Mouse (Mus musculus): ENCODE data around the gene Fads6.

Fads6 gene

DNA sequence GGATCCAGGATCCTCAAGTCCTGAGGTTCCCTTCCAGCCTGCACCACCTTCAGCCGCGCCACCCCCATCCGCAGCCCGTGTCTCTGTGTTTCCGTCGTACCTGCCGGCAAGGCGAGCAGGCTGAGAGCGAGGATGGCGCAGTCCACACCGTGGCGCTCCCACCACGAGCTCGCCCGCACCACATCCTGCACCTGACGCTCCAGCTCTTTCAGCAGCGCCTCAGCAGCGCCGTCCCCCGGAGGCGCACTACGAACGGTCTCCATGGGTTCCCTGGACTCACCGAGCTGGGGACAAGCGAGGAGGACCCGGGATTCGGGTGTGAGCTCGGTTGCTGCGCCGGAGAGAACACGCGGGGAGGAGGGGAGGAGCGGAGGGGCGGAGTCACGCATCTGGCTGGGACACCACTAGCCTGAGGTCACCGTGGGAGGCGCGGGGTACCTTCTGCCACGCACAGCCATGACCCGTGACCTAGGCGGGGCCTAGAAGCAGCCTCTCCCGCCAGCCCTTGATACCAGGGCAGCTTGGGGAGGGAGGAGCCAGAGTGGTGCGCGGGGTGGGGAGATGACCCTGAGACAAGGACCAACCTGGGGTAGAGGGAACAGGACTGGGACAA, at the start of gene Fads6:
Gene Fads6, minus strand, starts transcription at position 450 of the 613 bp plus-strand sequence.
- in situ Hi-C loops (cut with MboI, MseI), result no loop called here

DNA sequence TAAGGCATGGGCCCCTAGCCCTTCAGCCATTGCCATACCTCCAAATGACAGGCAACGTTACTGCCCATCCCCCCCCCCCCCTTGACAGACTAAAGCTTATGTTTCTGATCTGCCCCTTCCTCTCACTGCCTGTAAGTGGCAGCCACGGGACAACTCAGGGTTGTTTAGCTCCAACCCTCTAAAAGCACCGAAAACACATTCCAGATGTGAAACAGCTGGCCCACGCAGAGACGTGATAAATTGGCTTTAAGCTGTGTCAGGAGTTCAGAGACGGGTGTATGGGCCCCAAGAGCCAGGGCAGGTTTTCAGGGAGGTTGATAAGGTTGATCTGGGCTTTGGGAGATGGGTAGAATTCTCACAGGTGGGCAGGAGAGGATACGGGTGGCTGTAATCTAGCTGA, 48.1 kb upstream of the Fads6 start:
- in situ Hi-C loops (cut with MboI, MseI), result no loop called here

DNA sequence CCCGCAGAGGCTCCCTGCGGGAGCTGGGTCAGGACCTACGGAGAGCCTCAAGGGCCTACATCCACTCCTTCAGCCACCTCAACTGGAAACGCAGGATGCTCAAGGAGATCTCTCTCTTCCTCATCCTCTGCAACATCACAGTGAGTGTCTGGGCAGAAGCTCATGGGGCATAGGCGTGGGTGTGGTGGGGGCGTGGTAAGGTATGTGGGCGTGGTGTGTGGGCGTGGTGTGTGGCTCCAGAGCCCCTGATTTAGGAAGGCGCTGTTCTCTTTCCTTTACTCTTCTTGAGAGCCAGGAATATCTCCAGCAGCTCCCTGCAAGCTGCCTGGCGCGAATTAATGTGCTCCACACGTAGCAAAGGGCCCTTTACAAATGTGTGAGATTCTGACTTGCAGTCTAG, 47.5 kb upstream of the Fads6 start:
- in situ Hi-C loops (cut with MboI, MseI), result no loop called here

DNA sequence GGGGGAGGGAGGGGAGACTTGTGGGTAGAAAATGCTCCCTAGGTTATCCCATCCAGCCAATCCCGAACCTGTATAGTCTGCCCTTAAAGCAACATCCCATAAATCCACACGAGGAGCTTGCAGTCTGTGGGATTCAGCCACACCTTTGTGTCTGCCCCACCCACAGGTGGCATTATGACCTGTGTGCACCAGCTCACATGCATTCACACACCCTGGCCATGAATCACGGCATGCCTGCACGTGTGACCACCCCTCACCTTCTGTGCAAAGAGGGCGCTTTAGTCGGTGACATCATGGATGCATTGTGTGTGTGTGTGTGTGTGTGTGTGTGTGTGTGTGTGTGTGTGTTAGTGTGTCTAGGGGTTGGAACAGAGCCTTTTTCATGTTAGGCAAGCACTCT, 44.4 kb upstream of the Fads6 start:
- in situ Hi-C loops (cut with MboI, MseI), result no loop called here

DNA sequence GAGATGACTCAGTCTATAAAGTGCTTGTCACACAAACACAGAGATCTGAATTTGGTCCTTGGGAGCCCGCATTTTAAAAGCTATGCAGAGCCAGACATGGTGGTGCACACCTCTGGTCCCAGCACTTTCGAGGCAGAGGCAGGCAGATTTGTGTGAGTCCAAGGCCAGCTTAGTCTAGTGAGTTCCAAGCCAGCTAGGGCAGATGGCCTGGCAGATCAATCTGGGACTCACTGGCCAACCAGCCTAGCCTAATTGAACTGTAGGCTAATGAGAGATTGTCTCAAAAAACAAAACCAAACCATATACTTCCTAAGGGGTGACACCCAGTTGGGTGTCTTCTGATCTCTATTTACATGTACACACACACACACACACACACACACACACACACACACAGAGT, 43.8 kb upstream of the Fads6 start:
- in situ Hi-C loops (cut with MboI, MseI), result no loop called here

DNA sequence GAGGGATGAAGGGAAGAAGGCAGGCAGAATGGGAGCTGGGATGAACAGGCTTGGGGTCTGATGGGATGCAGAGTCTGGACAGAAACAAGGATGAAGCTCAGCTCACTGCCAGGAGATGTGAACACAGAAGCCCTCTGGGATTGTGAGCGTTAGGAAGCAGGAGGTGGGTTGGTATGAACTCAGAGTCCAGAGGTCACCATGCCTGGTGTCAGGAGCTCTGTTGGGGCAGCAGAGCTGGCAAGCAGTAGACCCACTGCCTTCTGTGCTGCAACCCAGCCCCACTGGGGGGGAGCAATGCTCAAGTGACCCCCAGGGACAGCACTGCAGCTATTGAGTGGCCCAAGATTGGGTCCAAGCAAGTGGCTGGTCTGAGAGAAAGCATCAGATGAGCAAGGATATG, 40.4 kb upstream of the Fads6 start:
- in situ Hi-C loops (cut with MboI, MseI), result no loop called here

DNA sequence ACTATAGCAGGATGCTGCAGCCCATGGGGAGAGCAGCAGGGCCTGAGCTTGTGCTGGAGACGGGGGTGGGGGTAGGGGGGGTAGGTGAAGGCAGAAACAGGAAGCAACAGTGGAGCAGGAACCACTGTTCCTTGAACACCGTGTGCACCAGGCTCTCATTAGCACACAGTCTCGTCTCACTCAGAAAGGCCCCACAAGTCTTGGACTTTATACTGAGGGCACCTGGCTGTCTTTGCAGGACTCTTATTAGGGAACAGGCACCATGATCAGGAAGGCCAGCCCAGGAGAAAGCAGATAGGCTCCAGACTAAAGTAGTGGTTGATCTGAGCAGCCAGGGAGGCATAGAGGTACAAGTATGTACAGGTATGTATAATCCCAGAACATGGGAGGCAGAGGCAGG, 39.9 kb upstream of the Fads6 start:
- in situ Hi-C loops (cut with MboI, MseI), result no loop called here

DNA sequence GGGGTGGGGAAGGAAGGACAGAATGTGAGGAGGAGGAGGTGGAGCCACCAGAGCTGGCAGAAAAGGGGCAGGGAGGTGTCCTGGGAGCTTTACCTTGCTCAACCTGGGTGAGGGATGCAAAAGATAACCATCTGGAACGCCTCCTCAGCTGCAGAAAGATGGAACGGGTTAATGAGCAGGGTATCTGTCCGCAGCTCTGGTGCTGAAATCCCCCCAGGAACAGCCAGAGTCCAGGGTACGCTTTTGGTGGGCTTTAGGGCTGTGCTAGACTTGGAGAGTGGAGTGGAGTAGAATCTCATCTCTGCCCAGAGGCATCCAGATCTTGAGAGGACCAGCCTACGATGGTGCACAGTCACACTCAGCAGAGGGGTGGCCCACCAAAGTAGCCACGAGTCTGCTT, 38.7 kb upstream of the Fads6 start:
- in situ Hi-C loops (cut with MboI, MseI), result no loop called here

DNA sequence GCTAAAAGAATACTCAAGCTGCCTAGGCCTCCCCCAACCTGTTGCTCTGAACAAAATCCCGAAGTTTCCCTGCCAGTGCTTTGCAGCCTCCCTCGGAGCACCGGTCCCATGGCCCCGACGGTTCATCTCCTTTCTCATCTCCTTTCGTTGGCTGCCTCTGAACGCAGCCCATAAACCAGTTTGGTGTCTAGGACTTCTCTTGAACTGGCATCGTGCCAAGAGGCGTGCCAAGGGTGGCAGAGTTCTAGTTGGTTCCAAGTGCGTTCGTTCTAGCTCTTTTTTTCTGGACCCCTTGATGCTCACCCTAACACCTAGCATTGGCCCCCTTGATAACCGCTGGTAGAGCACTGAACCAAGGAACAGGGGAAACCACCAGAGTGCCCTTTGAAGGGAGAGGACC, 37.8 kb upstream of the Fads6 start:
- in situ Hi-C loops (cut with MboI, MseI), result no loop called here

DNA sequence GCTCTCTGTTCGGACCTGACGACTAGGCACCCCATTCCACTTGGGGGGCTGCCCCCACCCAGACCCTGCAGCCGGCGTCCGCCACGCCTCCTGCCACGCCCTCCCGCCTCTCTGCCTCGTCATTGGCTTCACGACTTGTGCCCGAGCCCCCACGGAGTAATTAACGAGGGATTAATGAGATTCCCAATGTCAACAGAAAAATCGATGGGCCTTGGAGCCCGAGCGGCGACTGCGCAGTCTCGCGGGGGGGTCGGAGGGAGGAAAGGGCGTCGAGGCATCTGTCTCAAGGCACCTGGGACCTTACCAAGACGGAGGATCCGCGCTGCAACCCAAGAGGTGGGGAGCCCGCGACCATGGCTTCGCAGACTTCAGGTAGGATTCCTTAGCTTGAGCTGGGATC, 37.1 kb upstream of the Fads6 start, which contains the start of gene Otop3:
Gene Otop3, plus strand, starts transcription at position 201 of the 400 bp plus-strand sequence.
- in situ Hi-C loops (cut with MboI, MseI), result no loop called here

DNA sequence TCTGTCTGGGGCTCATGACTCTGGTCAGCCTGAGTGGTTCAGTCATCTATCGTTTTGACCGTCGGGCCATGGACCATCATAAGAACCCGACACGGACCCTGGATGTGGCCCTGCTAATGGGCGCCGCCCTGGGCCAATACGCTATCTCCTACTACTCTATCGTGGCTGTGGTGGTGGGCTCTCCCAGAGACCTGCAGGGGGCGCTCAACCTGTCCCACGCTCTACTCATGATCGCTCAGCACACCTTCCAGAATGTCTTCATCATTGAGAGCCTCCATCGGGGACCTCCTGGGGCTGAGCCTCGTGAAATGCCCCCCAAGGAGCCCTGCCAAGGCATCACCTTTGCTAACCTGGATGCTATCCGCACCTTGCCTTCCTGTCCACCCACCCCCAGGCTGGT, 31.9 kb upstream of the Fads6 start:
- in situ Hi-C loops (cut with MboI, MseI), result no loop called here

DNA sequence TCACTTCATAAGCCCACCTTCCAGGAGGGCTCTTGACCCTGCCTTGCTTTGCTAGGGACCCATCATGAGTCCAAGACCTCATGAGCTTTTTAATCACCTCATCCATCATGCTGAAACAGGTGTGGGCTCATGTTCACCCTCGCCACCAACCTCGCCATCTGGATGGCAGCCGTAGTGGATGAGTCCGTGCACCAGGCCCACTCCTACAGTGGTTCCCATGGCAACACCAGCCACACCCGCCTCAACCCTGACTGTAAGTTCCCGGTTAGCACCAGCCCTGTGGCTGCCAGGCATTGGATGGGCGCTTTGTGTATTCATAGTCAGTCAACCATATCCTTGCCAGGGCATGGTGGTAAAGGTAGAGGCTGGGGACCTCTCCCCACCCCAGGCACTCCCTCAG, 29.3 kb upstream of the Fads6 start:
- in situ Hi-C loops (cut with MboI, MseI), result no loop called here

DNA sequence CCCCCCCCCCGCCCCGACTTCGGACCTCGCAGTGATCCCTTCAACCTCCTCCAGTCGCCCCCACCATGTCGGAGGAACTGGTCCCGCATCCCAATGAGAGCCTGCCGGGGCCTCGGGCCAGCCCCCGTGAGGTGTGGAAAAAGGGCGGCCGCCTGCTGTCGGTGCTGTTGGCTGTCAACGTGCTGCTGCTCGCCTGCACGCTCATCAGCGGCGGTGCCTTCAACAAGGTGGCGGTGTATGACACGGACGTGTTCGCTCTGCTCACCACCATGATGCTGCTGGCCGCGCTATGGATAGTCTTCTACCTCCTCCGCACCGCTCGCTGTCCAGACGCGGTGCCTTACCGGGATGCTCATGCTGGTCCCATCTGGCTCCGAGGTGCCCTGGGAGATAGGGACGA, 25.9 kb upstream of the Fads6 start:
- in situ Hi-C loops (cut with MboI, MseI), result no loop called here

DNA sequence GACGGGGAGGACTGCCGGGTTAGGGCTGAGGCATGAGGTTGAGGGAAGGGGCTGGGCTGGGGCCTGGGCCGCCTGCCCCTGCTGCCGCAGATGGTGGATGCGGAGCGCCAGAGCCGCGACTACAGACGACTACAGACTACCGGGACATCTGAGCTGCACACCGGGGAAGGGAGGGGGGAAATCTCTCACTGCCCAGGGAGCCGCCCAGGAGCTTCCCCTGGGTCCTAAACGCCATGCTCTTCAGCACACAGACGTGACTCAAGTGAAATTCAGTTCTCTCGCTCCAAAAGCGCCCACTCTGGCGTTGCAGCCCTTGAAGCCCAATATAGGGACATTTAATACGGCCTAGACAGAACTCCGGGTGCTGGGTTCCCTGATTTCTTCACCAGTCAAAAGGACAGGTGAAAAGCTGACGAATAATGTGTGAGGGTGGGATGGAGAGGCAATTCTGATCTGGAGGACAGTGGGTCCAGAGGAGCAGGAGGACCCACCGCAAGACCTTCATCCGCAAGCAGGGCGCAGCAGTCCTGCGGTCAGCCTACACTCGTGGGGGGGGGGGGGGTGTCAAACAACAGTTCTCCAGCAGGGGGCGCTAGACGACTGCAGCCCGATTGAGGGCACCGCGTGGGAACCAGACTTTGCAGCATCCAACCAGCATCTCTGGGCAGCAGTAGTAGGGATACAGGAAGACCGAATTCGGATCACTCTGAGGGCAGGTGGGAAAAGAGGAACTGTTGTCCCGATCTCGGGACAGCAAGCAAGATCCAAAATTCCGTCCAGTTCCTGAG, 24.6 kb upstream of the Fads6 start, which contains the start of gene Ush1g:
Gene Ush1g, minus strand, starts transcription at position 136 of the 788 bp plus-strand sequence.
- in situ Hi-C loops (cut with MboI, MseI), result no loop called here

DNA sequence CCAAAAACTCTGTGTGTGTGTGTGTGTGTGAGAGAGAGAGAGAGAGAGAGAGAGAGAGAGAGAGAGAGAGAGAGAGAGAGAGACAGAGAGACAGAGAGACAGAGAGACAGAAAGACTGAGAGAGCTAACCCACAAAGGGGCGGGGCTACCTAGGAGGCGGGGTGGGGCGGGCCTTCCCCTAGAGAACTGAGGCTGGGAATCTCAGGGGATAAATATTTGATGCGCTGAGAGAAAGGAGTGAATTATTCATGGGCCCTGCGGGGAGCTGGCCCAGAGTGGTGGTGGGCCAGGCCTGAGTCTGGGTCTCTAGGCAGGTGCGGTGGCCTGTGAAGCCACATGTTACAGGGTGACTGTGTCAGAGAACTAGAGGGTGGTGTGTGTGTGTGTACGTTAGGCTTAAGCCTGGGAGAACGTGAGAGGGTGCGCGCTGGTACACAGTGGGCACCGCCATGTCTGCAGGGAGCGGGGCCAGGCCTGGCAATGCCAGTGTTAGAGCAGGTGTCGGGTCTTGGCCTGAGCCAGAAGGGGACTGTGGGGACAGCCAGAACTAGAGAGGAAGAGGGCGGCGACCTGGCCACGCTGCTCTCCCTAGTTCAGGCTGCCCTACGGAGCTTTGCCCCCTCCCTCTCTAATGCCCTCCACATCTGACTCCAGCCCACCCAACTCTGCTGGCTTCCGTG, 22.4 kb upstream of the Fads6 start:
- in situ Hi-C loops (cut with MboI, MseI), result no loop called here

DNA sequence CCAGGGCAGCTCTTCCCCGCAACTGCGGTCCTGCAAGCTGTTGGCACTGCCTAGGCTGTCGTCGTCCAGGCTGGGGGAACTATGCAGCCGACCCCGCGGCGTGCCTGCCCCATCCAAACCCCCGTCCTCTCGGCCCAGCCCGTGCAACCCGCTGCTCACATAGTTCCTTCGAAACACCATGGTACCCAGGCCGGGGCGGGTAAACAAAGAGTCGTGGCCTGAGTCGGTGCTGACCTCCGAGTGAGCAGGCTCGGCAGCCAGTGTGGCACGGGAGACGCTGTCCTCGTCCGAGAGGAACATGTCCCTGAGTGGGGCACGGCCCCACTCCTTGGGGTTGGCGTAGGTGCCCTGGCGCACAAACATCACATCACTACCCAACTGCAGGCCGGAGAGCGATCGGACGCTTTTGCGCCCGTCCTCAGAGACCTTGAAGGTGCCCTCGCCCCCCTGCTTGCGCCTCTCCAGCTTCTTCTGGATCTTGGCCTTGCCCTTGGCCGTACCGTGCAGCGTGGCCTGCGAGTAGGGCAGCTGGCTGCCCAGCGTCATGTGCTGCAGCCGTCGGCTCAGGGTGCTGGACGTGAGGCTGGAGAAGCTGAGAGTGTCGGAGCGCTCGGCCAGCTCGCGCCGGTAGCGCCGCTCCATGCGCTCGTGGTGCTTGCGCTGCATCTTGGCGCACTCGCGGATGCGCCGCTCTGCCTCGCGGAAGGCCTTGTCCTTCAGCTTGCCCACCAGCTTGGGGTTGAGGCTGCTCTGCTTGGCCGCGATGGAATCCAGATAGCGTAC, 21.0 kb upstream of the Fads6 start:
- in situ Hi-C loops (cut with MboI, MseI), result no loop called here

DNA sequence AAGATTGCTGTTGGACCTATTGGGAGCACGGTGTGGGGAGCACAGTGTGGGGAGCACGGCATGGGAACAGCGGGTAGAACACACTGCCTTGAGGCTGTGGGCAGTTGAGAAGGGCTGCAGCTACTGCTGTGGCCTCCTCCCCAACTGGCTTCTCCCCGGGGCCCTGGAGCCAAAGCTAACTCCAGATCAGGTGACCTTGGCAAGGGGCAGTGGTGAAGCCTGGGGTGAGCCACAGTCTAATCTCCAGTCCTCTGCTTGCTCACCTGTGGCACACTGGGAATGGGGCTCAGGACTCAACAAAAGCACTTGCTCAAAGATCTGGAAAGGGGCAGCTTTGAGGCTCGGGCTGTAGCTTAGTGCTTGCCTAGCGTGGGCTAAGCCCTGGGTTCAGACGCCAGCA, 19.7 kb upstream of the Fads6 start:
- in situ Hi-C loops (cut with MboI, MseI), result no loop called here

DNA sequence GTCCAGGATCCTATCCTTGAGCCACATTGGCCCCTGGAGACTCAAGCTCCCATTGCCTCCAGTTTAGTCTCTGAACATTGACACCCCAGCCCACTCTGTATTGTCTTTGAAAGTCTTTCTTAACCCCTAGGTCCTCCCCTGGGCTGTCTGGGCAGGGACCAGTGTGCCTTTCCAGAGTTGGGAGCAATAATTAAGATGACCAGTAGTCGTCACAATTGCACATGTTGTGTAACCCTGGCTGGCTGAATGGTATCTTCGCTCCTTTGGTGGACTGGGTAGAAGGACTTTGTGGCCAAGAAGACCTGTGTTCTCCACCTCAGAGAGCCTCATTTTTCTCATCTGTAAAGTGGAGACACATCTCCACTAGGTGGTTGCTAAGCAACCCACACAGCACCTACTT, 16.8 kb upstream of the Fads6 start:
- in situ Hi-C loops (cut with MboI, MseI), result no loop called here

DNA sequence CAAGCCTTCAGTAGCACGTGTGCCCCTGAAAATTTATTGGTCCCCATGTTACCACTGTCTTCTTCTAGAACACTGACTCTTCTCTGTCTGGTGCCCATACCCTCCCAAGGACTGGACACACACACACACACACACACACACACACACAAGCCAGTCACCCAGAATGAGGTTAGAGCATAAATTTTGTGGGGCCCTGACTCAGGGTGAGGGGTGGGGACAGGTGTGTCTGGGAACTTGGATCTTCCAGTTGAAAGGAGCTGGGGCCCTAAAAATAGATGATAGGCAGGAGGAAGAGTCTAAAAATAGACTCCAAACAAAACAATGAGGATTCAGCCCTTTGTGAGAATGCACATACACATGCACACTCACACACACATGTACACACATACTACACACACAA, 11.3 kb upstream of the Fads6 start:
- in situ Hi-C loops (cut with MboI, MseI), result no loop called here

DNA sequence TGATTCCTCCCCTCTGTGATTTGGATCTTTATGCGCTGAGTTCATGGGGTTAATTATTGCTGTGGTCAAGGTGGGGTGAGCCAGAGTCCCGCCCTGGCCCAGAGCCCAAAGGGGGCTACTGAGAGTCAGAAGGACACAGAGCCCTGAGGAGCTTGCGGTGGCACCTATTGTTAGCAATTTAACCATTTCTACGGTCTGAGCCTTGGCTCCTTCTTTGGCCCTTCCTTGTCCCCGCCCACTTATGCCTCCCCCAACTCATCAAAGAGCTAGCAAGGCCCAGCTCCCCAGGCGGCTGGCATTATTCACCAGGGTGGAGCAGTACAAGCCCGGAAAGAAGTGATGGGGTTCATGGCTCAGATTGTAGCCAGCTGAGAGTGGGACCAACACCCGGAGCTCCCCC, 9.4 kb upstream of the Fads6 start, which contains the start of gene Otop2:
Gene Otop2, plus strand, starts transcription at position 301 of the 400 bp plus-strand sequence.
- in situ Hi-C loops (cut with MboI, MseI), result no loop called here

DNA sequence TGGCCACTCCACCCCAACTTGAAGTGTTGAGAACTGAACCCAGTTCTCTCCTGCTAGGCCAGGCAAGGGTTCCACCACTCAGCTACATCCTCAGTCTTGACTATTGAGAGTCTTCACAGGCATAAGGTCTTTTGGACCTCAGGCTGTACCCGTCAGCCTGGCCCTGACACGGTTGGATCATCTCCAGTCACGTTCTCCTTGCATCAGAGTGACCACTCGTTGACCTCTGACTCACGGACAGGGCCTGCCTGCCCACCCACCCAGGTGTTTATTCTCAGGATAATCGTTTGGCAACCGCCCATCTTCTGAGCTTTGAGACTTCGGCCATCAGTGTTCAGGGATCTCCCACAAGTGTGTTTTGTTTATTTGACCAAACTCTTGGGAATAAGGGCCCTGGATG, 5.7 kb upstream of the Fads6 start:
- in situ Hi-C loops (cut with MboI, MseI), result no loop called here

DNA sequence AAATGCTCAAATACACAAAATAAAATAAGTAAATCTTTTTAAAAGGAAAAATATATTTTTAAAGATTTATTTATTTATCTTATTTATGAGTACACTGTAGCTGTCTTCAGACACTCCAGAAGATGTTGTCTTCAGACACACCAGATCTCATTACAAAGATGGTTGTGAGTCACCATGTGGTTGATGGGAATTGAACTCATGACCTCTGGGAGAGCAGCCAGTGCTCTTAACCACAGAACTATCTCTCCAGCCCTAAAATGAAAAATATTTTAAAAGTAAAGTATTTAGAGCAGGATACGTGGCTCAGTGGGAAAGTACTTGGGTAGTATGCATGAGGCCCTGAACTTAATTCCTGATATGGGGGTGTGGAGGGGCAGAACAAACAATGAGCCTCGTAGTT, 3.9 kb upstream of the Fads6 start:
- in situ Hi-C loops (cut with MboI, MseI), result no loop called here
